Mouse (Mus musculus) ES-E14 (cell line): Measurements from ENCODE around the gene Rln3. TPM values are rescaled to one million over a fixed set of nuclear protein-coding genes. Genes with fewer than 3 reads are reported as not detected.
A peak's percentile ranks its signal among the peaks of the same experiment; 100 is the strongest.

Experiments used
- DNase-seq: peaks from one replicate; pipeline ENCODE4 v3.0.0-alpha.2; 2013; ENCODE audit warnings: low read depth, low spot score
- H3K27ac ChIP-seq: 2 replicates; pipeline ENCODE4 v1.5.1; 2012; ENCODE audit warnings: low read depth, mild to moderate bottlenecking, low read length, moderate library complexity, mixed read lengths; ENCODE audit not compliant: poor library complexity, insufficient read depth, severe bottlenecking
- H3K36me3 ChIP-seq: 2 replicates; pipeline ENCODE4 v1.6.1; 2012; ENCODE audit warnings: mild to moderate bottlenecking, low read length, moderate library complexity, mixed read lengths; ENCODE audit not compliant: control insufficient read depth, poor library complexity, insufficient read depth, severe bottlenecking
- H3K4me1 ChIP-seq, 2 experiments: fragments of 150-350 bp in 1 of 2; sonication (generic) in 1 of 2; 2 replicates each; pipeline ENCODE4 v1.6.1; 2012; ENCODE audit warnings: low read length in 2 of 2, mild to moderate bottlenecking in 1 of 2, mixed read lengths in 1 of 2; ENCODE audit not compliant: control insufficient read depth in 2 of 2, insufficient read depth in 2 of 2, poor library complexity in 1 of 2
- H3K4me3 ChIP-seq, 2 experiments: fragments of 150-350 bp in 1 of 2; sonication (generic) in 1 of 2; 2 replicates each; pipeline ENCODE4 v1.5.1; 2012; ENCODE audit warnings: low read length in 2 of 2, low read depth in 1 of 2, mild to moderate bottlenecking in 1 of 2, mixed read lengths in 1 of 2; ENCODE audit not compliant: insufficient read depth in 1 of 2, poor library complexity in 1 of 2, severe bottlenecking in 1 of 2
- H3K9ac ChIP-seq: 2 replicates; pipeline ENCODE4 v1.6.1; 2012; ENCODE audit warnings: low read depth, mild to moderate bottlenecking, low read length, mixed read lengths; ENCODE audit not compliant: poor library complexity, insufficient read depth, severe bottlenecking
- H3K9me3 ChIP-seq: fragments of 150-350 bp; sonication (generic); 2 replicates; pipeline ENCODE4 v1.6.1; 2012; ENCODE audit warnings: low read depth, mild to moderate bottlenecking, low read length; ENCODE audit not compliant: control insufficient read depth, insufficient read depth
- CHD2 ChIP-seq: IDR thresholded peaks from 2 replicates; pipeline ENCODE4 v1.6.1; 2014; ENCODE audit warnings: mild to moderate bottlenecking, low read depth, low read length, inconsistent platforms
- HCFC1 ChIP-seq: IDR thresholded peaks from 2 replicates; pipeline ENCODE4 v1.6.1; 2012; ENCODE audit warnings: low read length, inconsistent platforms, borderline replicate concordance; ENCODE audit not compliant: insufficient read depth
- MAFK ChIP-seq: IDR thresholded peaks from 2 replicates; pipeline ENCODE4 v1.6.1; 2014; ENCODE audit warnings: mild to moderate bottlenecking, low read depth, low read length, inconsistent platforms; ENCODE audit not compliant: insufficient read depth
- ZC3H11A ChIP-seq: IDR thresholded peaks from 2 replicates; pipeline ENCODE4 v1.6.1; 2012; ENCODE audit warnings: low read depth, mild to moderate bottlenecking, inconsistent platforms, low read length, borderline replicate concordance
- ZNF384 ChIP-seq: IDR thresholded peaks from 2 replicates; pipeline ENCODE4 v1.6.1; 2012; ENCODE audit warnings: low read depth, low read length, inconsistent platforms
- in situ Hi-C, 2 experiments: fragments of 600-800 bp; cut with MboI; formaldehyde crosslinking; loops; one replicate each; pipeline ENCODE4 v1.15.1; 2025; ENCODE audit warnings: low sequenced_read_pairs in 2 of 2, inconsistent platforms in 1 of 2; ENCODE audit not compliant: unreplicated experiment in 2 of 2
- total RNA-seq: library from RNA; depleted of rRNA; stranded (reverse); fragments of 300-350 nt; gene quantifications from 2 replicates; pipeline ENCODE4 v1.2.3, GENCODE M21; 2012

The Rln3 gene
- total RNA-seq, 1 experiment: 7.3 TPM

DNA sequence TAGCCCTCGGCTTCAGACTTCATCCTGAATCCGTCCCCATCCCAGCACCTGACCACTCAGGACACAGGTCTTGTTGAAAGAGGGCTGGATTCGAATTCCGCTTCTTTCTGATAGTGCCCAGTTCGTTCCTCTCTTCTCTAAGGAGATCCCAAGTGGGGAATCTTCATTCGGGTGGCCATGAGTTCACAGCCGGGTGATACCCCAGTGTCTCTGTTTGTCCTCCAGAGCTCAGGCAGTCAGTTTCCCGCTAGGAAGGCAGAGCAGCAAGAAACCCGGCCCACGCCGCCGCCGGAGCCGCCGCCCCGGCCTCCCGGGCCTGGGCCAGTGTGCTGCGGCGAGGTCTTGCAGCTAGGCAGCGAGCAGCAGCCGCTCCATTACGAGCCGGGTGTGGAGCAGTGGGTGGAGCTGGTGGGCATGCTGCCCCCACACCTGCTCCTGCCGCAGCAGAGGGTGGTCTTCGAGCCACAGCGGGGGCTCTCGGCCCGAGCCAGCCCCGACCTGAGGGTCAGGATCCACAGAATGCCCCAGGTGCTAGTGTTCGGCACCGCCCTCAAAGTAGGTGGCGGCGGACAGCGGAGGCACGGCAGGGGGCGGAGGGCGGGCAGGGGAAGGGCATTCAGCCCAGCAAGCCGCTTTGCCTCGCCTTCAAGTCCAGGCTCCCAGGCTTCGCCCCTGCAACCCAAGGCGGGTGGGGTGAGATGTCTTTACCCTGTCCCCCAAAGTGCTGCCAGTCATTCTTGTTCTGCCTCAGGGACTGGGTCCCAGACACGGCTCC lies 39.7 kb upstream of the Rln3 start:
- DNase-seq: no peak
- H3K27ac ChIP-seq: no peak overlapping the region; the same call in 1 of the 2 replicates
- H3K4me1 ChIP-seq: peaks cover 0 to 12% of the 10 kb centered on the region in 2 experiments; a peak in 2 of 4 replicates
- no peak overlapping the region for H3K9ac ChIP-seq
- no peaks in the 10 kb centered on the region for H3K9me3 ChIP-seq
- no peak for TF ChIP-seq CHD2
- no peak for TF ChIP-seq ZC3H11A
- no peak for TF ChIP-seq ZNF384
- TF ChIP-seq MAFK: no peak
- no peak for TF ChIP-seq HCFC1
- in situ Hi-C loops: no loop called here
- peaks cover 20% of the 10 kb centered on the region; the same call in 1 of the 2 replicates for H3K36me3 ChIP-seq
- H3K4me3 ChIP-seq: peak overlapping the region; percentile 50 to 53

- H3K4me1 ChIP-seq: peaks cover 0 to 12% of the 10 kb centered on the region in 2 experiments; a peak in 2 of 4 replicates
- no peak overlapping the region for H3K9ac ChIP-seq
- no peak overlapping the region for H3K27ac ChIP-seq
- in situ Hi-C loops: no loop called here
- peak; percentile 35 for DNase-seq
- no peak for TF ChIP-seq CHD2
- TF ChIP-seq MAFK: no peak
- TF ChIP-seq ZNF384: no peak
- no peak for TF ChIP-seq HCFC1
- TF ChIP-seq ZC3H11A: no peak
- H3K36me3 ChIP-seq: peaks cover 21% of the 10 kb centered on the region; the same call in 1 of the 2 replicates
- no peaks in the 10 kb centered on the region for H3K9me3 ChIP-seq
- peak overlapping the region; percentile 50 to 53; a peak in 3 of 4 replicates for H3K4me3 ChIP-seq
These were observed 39.0 kb upstream of the Rln3 start for GRCm38 (mm10) chr8:84083829-84084241.

GRCm38 (mm10) chr8:84079206-84079605 lies 34.4 kb upstream of the Rln3 start:
- H3K9me3 ChIP-seq: no peaks in the 10 kb centered on the region
- H3K4me1 ChIP-seq: peaks cover 0 to 11% of the 10 kb centered on the region in 2 experiments; a peak in 1 of 4 replicates
- H3K4me3 ChIP-seq: no peak overlapping the region
- no peak for DNase-seq
- peaks cover 14% of the 10 kb centered on the region; the same call in 1 of the 2 replicates for H3K36me3 ChIP-seq
- no peak overlapping the region for H3K27ac ChIP-seq
- no peak overlapping the region for H3K9ac ChIP-seq
- in situ Hi-C loops: no loop called here
- TF ChIP-seq MAFK: no peak

- Histone ChIP-seq H3K9ac (no peak overlapping the region), H3K27ac (no peak overlapping the region), H3K9me3 (no peaks in the 10 kb centered on the region), H3K4me1 (peaks cover 0 to 13% of the 10 kb centered on the region in 2 experiments; a peak in 1 of 4 replicates), H3K36me3 (peaks cover 10% of the 10 kb centered on the region; the same call in 1 of the 2 replicates), H3K4me3 (no peak overlapping the region)
- DNase-seq: no peak
- in situ Hi-C loops: no loop called here
- TF ChIP-seq HCFC1 (no peak), ZNF384 (no peak), MAFK (no peak), ZC3H11A (no peak), CHD2 (no peak)
These were observed 32.0 kb upstream of the Rln3 start for GRCm38 (mm10) chr8:84076849-84077248.

DNA sequence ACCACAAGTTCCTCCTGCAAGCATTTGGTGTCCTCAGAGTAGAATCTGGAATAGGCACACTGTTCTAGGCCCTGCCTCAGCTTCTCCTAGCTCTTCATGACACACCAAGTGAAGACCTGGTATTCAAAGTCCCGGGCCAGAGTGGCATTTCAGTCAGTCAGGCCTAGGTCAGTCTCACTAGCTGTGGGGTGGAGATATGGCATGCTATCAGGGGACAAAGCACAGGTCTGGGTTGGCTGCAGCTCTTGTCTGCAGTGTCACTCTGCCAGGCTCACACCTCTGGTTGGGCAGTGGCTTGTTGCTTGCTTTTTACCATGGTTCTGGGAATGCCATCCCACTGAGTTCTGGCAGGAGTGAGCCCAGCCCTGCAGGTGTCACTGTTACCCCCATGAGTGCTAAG lies 31.6 kb upstream of the Rln3 start:
- TF ChIP-seq HCFC1 (no peak), ZC3H11A (no peak), CHD2 (no peak), ZNF384 (no peak), MAFK (no peak)
- Histone ChIP-seq H3K27ac (no peak overlapping the region), H3K36me3 (peaks cover 10% of the 10 kb centered on the region; the same call in 1 of the 2 replicates), H3K9me3 (no peaks in the 10 kb centered on the region), H3K4me1 (peaks cover 0 to 13% of the 10 kb centered on the region in 2 experiments; a peak in 1 of 4 replicates), H3K9ac (no peak overlapping the region), H3K4me3 (no peak overlapping the region)
- no peak for DNase-seq
- in situ Hi-C loops: no loop called here
